Mouse (Mus musculus) kidney, embryonic 15.5 days (tissue): ENCODE measurements around the gene Cemip2. TPM values are rescaled to one million over a fixed set of nuclear protein-coding genes. Genes with fewer than 3 reads are reported as not detected.
A peak's percentile ranks its signal among the peaks of the same experiment; 100 is the strongest.

Source experiments
- ATAC-seq: fragments of 200-750 bp; cut with Nextera tagmentation; replicated peaks from 2 replicates; pipeline ENCODE4 v1.8.0; 2017; ENCODE audit warnings: moderate TSS enrichment; ENCODE audit not compliant: low FRiP score
- H3K27ac ChIP-seq: fragments of 300-500 bp; sonication (generic); 2 replicates; pipeline ENCODE4 v1.5.1; 2015; ENCODE audit warnings: mild to moderate bottlenecking, inconsistent platforms
- H3K27me3 ChIP-seq: fragments of 300-500 bp; sonication (generic); 2 replicates; pipeline ENCODE4 v1.6.1; 2015; ENCODE audit warnings: inconsistent platforms
- H3K36me3 ChIP-seq: fragments of 300-500 bp; sonication (generic); 2 replicates; pipeline ENCODE4 v1.6.1; 2015; ENCODE audit warnings: inconsistent platforms
- H3K4me1 ChIP-seq: fragments of 300-500 bp; sonication (generic); 2 replicates; pipeline ENCODE4 v1.6.1; 2015; ENCODE audit warnings: inconsistent platforms
- H3K4me2 ChIP-seq: fragments of 300-500 bp; sonication (generic); 2 replicates; pipeline ENCODE4 v1.6.1; 2015; ENCODE audit warnings: moderate library complexity, mild to moderate bottlenecking, inconsistent platforms
- H3K4me3 ChIP-seq: fragments of 300-500 bp; sonication (generic); replicated peaks from 2 replicates; pipeline ENCODE4 v1.5.1; 2015; ENCODE audit warnings: mild to moderate bottlenecking, inconsistent platforms
- H3K9ac ChIP-seq: fragments of 300-500 bp; sonication (generic); 2 replicates; pipeline ENCODE4 v1.6.1; 2015; ENCODE audit warnings: mild to moderate bottlenecking, inconsistent platforms
- H3K9me3 ChIP-seq: fragments of 300-500 bp; sonication (generic); replicated peaks from 2 replicates; pipeline ENCODE4 v1.6.1; 2016; ENCODE audit warnings: inconsistent platforms
- WGBS: fragments of 180-500 bp; shearing (Covaris S2); methylation state at CpG from one replicate; pipeline ENCODE4 v1.1.7; 2015; ENCODE audit warnings: mixed read lengths; 5-methylcytosine and 5-hydroxymethylcytosine counted together
- polyA plus RNA-seq: library from polyadenylated mRNA; unstranded; fragments of >200 nt; fragmentation: Nextera tagmentation; extraction: Ambion mirVana; gene quantifications from 2 replicates; pipeline ENCODE4 v1.2.1, GENCODE M21; 2015

Cemip2 gene
- polyA plus RNA-seq, 1 experiment from 2014 or later, result 24.5 TPM

- H3K4me1 ChIP-seq, result 0 out of 2 replicates have a peak, but pooled peaks cover 3% of the 10 kb centered on the region
- no peak overlapping the region for H3K27ac ChIP-seq
- no peak overlapping the region for H3K9ac ChIP-seq
- no peak overlapping the region for H3K4me2 ChIP-seq
- 75% methylated on average over 4 of the region's 4 CpGs for WGBS
- no peak for ATAC-seq
- H3K4me3 ChIP-seq, result no peak overlapping the region
- H3K36me3 ChIP-seq, result no peaks in the 10 kb centered on the region
- H3K9me3 ChIP-seq, result no peaks in the 10 kb centered on the region
- H3K27me3 ChIP-seq, result no peaks in the 10 kb centered on the region
Observed at GRCm38 (mm10) chr19:21886166-21886657, 108.1 kb downstream of the Cemip2 start.

- Histone ChIP-seq H3K4me3 (no peak overlapping the region), H3K4me1 (no peaks in the 10 kb centered on the region), H3K9ac (no peak overlapping the region), H3K27ac (no peak overlapping the region), H3K4me2 (no peak overlapping the region), H3K9me3 (no peaks in the 10 kb centered on the region), H3K36me3 (no peaks in the 10 kb centered on the region), H3K27me3 (no peaks in the 10 kb centered on the region)
- WGBS, result 86% methylated on average over 2 of the region's 2 CpGs
- ATAC-seq, result no peak
Observed at GRCm38 (mm10) chr19:21890699-21891098, 112.6 kb downstream of the Cemip2 start.

DNA sequence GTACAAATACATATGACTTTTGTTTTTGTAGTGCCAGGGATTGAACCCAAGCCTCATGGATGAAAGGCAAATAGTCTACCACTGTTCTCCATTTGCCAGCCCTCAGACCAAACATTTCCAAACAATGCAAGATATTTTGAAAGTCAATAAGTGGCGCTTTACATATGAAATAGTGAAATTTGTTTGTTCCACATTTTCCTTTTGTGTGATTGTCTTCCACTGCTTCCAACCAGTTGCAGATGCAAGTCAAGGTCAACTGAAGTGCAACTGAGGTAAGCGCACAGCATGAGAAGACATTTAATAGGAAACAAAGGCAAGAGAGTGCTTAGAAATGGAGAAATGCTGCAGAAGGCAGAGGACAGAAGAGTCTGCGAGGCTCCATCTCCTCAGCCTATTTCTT lies 116.7 kb downstream of the Cemip2 start:
- H3K9ac ChIP-seq, result no peak overlapping the region
- no peaks in the 10 kb centered on the region for H3K27me3 ChIP-seq
- no peak overlapping the region for H3K4me2 ChIP-seq
- no peaks in the 10 kb centered on the region for H3K9me3 ChIP-seq
- 96% methylated on average over 3 of the region's 3 CpGs for WGBS
- ATAC-seq, result no peak
- H3K4me1 ChIP-seq, result peaks cover 5% of the 10 kb centered on the region; the same call in 1 of the 2 replicates
- H3K27ac ChIP-seq, result no peak overlapping the region
- no peaks in the 10 kb centered on the region for H3K36me3 ChIP-seq
- H3K4me3 ChIP-seq, result no peak overlapping the region

- H3K27ac ChIP-seq, result no peak overlapping the region
- H3K9me3 ChIP-seq, result no peaks in the 10 kb centered on the region
- H3K27me3 ChIP-seq, result no peaks in the 10 kb centered on the region
- peaks cover 5% of the 10 kb centered on the region; the same call in 1 of the 2 replicates for H3K4me1 ChIP-seq
- H3K9ac ChIP-seq, result no peak overlapping the region
- ATAC-seq, result no peak
- WGBS, result 73% methylated on average over 5 of the region's 5 CpGs
- no peak overlapping the region for H3K4me2 ChIP-seq
- H3K4me3 ChIP-seq, result no peak overlapping the region
- no peaks in the 10 kb centered on the region for H3K36me3 ChIP-seq
Observed at GRCm38 (mm10) chr19:21895540-21895939, 117.4 kb downstream of the Cemip2 start.

GRCm38 (mm10) chr19:21897122-21897827 lies 119.1 kb downstream of the Cemip2 start:
- peak overlapping the region; percentile 2; the same call in 1 of the 2 replicates for H3K27ac ChIP-seq
- ATAC-seq, result no peak
- no peak overlapping the region for H3K4me2 ChIP-seq
- no peaks in the 10 kb centered on the region for H3K27me3 ChIP-seq
- WGBS, result 68% methylated on average over 7 of the region's 7 CpGs
- no peak overlapping the region for H3K9ac ChIP-seq
- H3K36me3 ChIP-seq, result no peaks in the 10 kb centered on the region
- H3K4me3 ChIP-seq, result no peak overlapping the region
- no peaks in the 10 kb centered on the region for H3K9me3 ChIP-seq
- peaks cover 5% of the 10 kb centered on the region; the same call in 1 of the 2 replicates for H3K4me1 ChIP-seq

DNA sequence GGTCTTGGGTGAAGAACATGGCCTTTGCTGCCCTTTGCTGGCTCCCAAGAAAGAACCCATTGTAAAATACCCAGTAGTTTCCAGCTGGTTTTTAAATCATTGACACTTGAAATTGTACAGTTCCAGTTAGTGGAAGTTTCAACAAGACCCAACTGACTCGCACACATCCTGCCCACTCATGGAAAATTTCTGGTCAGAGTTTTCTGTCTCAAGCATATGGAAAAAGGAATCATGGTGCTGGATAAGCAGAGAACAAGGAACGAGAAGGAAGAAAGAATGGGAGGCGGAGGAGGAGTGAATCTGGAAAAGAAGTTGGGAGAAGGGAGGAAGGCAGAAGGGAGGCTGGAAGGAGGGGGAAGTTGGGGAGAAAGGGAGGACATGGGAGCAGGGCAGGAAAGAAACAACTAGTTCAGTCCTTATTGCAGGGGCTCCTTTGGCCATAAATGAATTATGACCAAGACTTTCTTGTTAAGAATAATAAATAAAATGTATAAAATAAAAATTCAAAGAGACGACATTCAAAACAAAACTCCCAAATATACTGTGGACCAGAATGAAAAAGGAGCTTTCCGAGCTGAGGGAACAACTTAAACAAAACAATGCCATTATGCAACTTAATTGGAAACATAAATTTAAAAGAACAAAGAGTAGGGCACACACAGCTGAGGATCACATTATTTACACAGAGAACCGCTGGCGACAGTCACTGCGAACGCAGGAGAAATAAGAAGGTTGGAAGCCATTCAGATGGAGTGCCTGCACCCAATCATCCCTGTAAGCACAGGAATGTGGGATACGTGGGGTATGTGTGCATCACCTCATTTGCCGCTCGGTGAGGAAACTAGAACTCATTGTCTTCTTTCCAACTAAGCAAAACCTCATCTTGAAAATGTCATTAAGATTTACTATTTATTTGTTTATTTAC lies 120.1 kb downstream of the Cemip2 start:
- no peak overlapping the region for H3K4me3 ChIP-seq
- 29% methylated on average over 12 of the region's 12 CpGs for WGBS
- H3K27me3 ChIP-seq, result no peaks in the 10 kb centered on the region
- H3K9ac ChIP-seq, result no peak overlapping the region
- peak overlapping the region; percentile 13; the same call in 1 of the 2 replicates for H3K27ac ChIP-seq
- H3K4me2 ChIP-seq, result no peak overlapping the region
- ATAC-seq, result peak; percentile 62; the same call in 1 of the 2 replicates
- no peaks in the 10 kb centered on the region for H3K9me3 ChIP-seq
- H3K4me1 ChIP-seq, result peaks cover 5% of the 10 kb centered on the region; the same call in 1 of the 2 replicates
- no peaks in the 10 kb centered on the region for H3K36me3 ChIP-seq

Other genes starting within 250 kb of the Cemip2 start
- 61.9 and 62.2 TPM in 2 replicates for gene 1110059E24Rik, start 125.4 kb upstream of the Cemip2 start, polyA plus RNA-seq
- gene Abhd17b, start 125.2 kb upstream of the Cemip2 start, polyA plus RNA-seq, result 29.1 and 34.7 TPM in 2 replicates